25 mouse cellular contexts compared by ENCODE assay signal in genomic region chr7:110658378-110658928, GRCm38 (mm10). TPM values are rescaled to one million over a fixed set of nuclear protein-coding genes. Genes with fewer than 3 reads are reported as not detected.
DNase-seq lines count a peak whose midpoint lies in the region; ATAC-seq lines count a peak whose summit lies in the region.
"Had no signal": no experiment of that assay in that cellular context is flagged by ENCODE, and none has a peak within 500 bp of the region (broad histone marks: within the 10 kb centered on the region; RNA-seq: fewer than 3 reads in every experiment).

No protein-coding gene starts in this region.

- H3K4me3 ChIP-seq in intestine, embryonic 14.5 days (ENCODE audit: low read depth, low read length) = no peak overlapping the region
- no peak overlapping the region for H3K4me3 ChIP-seq in stomach, embryonic 14.5 days (ENCODE audit: low read depth, low read length)
- H3K4me3 ChIP-seq: erythroblast, embryonic 14.5 days; hindbrain, embryonic 10.5 days; hindbrain, embryonic 15.5 days had no signal

- H3K36me3 ChIP-seq in intestine, embryonic 14.5 days (ENCODE audit: control insufficient read depth, insufficient read depth, low read length) = no peaks in the 10 kb centered on the region
- H3K36me3 ChIP-seq in stomach, embryonic 14.5 days (ENCODE audit: control insufficient read depth, insufficient read depth, low read length) = no peaks in the 10 kb centered on the region
- H3K36me3 ChIP-seq: hindbrain, embryonic 10.5 days; hindbrain, embryonic 15.5 days had no signal

- H3K27me3 ChIP-seq in intestine, embryonic 14.5 days (replicated peaks; ENCODE audit: control insufficient read depth, insufficient read depth, low read length) = no peaks in the 10 kb centered on the region
- no peaks in the 10 kb centered on the region for H3K27me3 ChIP-seq in stomach, embryonic 14.5 days (ENCODE audit: control insufficient read depth, insufficient read depth, low read length)
- H3K27me3 ChIP-seq: hindbrain, embryonic 15.5 days had no signal

- ATAC-seq in intestine, embryonic 14.5 days (replicated peaks; ENCODE audit: low FRiP score, low TSS enrichment, low read depth) = no peak; the same call in 1 of the 2 replicates
- ATAC-seq in stomach, embryonic 14.5 days (ENCODE audit: insufficient number of reproducible peaks, insufficient read depth, low FRiP score, low read depth) = peak; percentile 85
- ATAC-seq: forebrain, embryonic 16.5 days; inflammation-experienced regulatory T-cells, adult 6 months; midbrain, embryonic 16.5 days had no signal

- H3K4me1 ChIP-seq in intestine, embryonic 14.5 days (replicated peaks; ENCODE audit: control insufficient read depth, insufficient read depth, low read length) = no peaks in the 10 kb centered on the region
- no peaks in the 10 kb centered on the region for H3K4me1 ChIP-seq in stomach, embryonic 14.5 days (ENCODE audit: control insufficient read depth, insufficient read depth, low read length)
- H3K4me1 ChIP-seq: hindbrain, embryonic 10.5 days; hindbrain, embryonic 15.5 days had no signal

- H3K27ac ChIP-seq in intestine, embryonic 14.5 days (ENCODE audit: low read depth) = peak overlapping the region; percentile 16; the same call in 1 of the 2 replicates
- no peak overlapping the region; the same call in 1 of the 2 replicates for H3K27ac ChIP-seq in stomach, embryonic 14.5 days (ENCODE audit: low read length)
- H3K27ac ChIP-seq: hindbrain, embryonic 10.5 days; hindbrain, embryonic 15.5 days; liver, embryonic 14.5 days had no signal

- no peaks in the 10 kb centered on the region for H3K9me3 ChIP-seq in intestine, embryonic 14.5 days (ENCODE audit: control insufficient read depth, low read length)
- no peaks in the 10 kb centered on the region for H3K9me3 ChIP-seq in stomach, embryonic 14.5 days (ENCODE audit: control insufficient read depth, low read depth, low read length)
- H3K9me3 ChIP-seq: hindbrain, embryonic 10.5 days; hindbrain, embryonic 15.5 days had no signal

- H3K9ac ChIP-seq in intestine, embryonic 14.5 days (ENCODE audit: low read length) = no peak overlapping the region
- no peak overlapping the region for H3K9ac ChIP-seq in stomach, embryonic 14.5 days (replicated peaks; ENCODE audit: low read depth, low read length)
- H3K9ac ChIP-seq: hindbrain, embryonic 15.5 days; liver, embryonic 14.5 days had no signal

- peak; percentile 34 to 36 for DNase-seq in spleen, postnatal 36 days (ENCODE audit: low spot score in 2 of 2)
- no peak for DNase-seq in spleen, postnatal 10 days (ENCODE audit: low spot score in 2 of 2)
- no peak for DNase-seq in intestine, embryonic 14.5 days (ENCODE audit: low spot score)
- no peak for DNase-seq in thymus, postnatal 10 days (ENCODE audit: low spot score in 2 of 2)
- no peak for DNase-seq in cerebellum, adult 11 months
- no peak for DNase-seq in spleen, postnatal 14 days (ENCODE audit: low spot score in 2 of 2)
- DNase-seq: adrenal gland, postnatal 25 days; cerebellum, adult 2 months; cerebellum, postnatal 14 days; gastrocnemius, postnatal 14 days; heart, postnatal 14 days; kidney, postnatal 14 days; layer of hippocampus, adult 9-11 months; liver; right cerebral cortex, postnatal 4 days; thymus, postnatal 25 days had no signal

- no peak overlapping the region for H3K4me2 ChIP-seq in intestine, embryonic 14.5 days (ENCODE audit: low read length)
- no peak overlapping the region for H3K4me2 ChIP-seq in stomach, embryonic 14.5 days (replicated peaks; ENCODE audit: low read depth, low read length)
- H3K4me2 ChIP-seq: hindbrain, embryonic 15.5 days; midbrain, embryonic 11.5 days had no signal

- 49% methylated on average over 3 of the region's 3 CpGs for WGBS in intestine, embryonic 14.5 days
- 37% methylated on average over 3 of the region's 3 CpGs for WGBS in stomach, embryonic 14.5 days

RNA-seq across cellular contexts. Expression of gene Adm, which starts 31.0 kb away (rescaled TPM):
- polyA plus RNA-seq in intestine, embryonic 14.5 days (2014; fragmentation: Nextera tagmentation; extraction: Ambion mirVana) = 1.5 and 2.1 TPM in 2 replicates
- polyA plus RNA-seq in stomach, embryonic 14.5 days (2014; fragmentation: Nextera tagmentation; extraction: Ambion mirVana) = 3.4 and 4.0 TPM in 2 replicates
- polyA plus RNA-seq: erythroblast, embryonic 14.5 days; inflammation-experienced regulatory T-cells, adult 6 months had no signal

RNA-seq across cellular contexts. Expression of gene Sbf2, which starts 43.7 kb away (rescaled TPM):
- polyA plus RNA-seq in intestine, embryonic 14.5 days (2014; fragmentation: Nextera tagmentation; extraction: Ambion mirVana) = 37.6 and 39.8 TPM in 2 replicates
- 46.1 and 48.8 TPM in 2 replicates for polyA plus RNA-seq in stomach, embryonic 14.5 days (2014; fragmentation: Nextera tagmentation; extraction: Ambion mirVana)
- polyA plus RNA-seq: erythroblast, embryonic 14.5 days had no signal

Comparison
In these comparisons a context has a peak if more than half of its experiments do, and no peak if none do; other contexts are left out.
1. DNase-seq: peak in spleen, postnatal 36 days (2 of 2); none in spleen, postnatal 10 days (0 of 2), intestine, embryonic 14.5 days (single experiment), thymus, postnatal 10 days (0 of 2), cerebellum, adult 11 months (single experiment) and spleen, postnatal 14 days (0 of 2).